Mouse (Mus musculus): ENCODE data around the gene Csnk2a2. TPM values are rescaled to one million over a fixed set of nuclear protein-coding genes. Genes with fewer than 3 reads are reported as not detected.

The Csnk2a2 gene
- polyA plus RNA-seq, 1 experiment from 2014 or later = 11.7 TPM

- peak overlapping the region; percentile 81 for H3K4me2 ChIP-seq
- peak overlapping the region; percentile 95 for H3K4me3 ChIP-seq
- peak overlapping the region; percentile 93 for H3K27ac ChIP-seq
- H3K27me3 ChIP-seq = no peaks in the 10 kb centered on the region
- WGBS = under 1% methylated on average over 25 of the region's 25 CpGs
- H3K9ac ChIP-seq = peak overlapping the region; percentile 94
- no peaks in the 10 kb centered on the region for H3K9me3 ChIP-seq (replicated peaks)
- no peak for ATAC-seq
- H3K4me1 ChIP-seq = peaks cover 53% of the 10 kb centered on the region
- H3K36me3 ChIP-seq (ENCODE audit: poor library complexity, severe bottlenecking) = peaks cover 2% of the 10 kb centered on the region; the same call in 1 of the 2 replicates
Measured at GRCm38 (mm10) chr8:95434233-95434632, 55.6 kb downstream of the Csnk2a2 start.

GRCm38 (mm10) chr8:95433124-95433523, 56.7 kb downstream of the Csnk2a2 start:
- peak overlapping the region; percentile 94 for H3K9ac ChIP-seq
- peaks cover 64% of the 10 kb centered on the region for H3K4me1 ChIP-seq
- ATAC-seq = no peak
- 62% methylated on average over 4 of the region's 4 CpGs for WGBS
- no peaks in the 10 kb centered on the region for H3K9me3 ChIP-seq (replicated peaks)
- peak overlapping the region; percentile 95 for H3K4me3 ChIP-seq
- H3K27me3 ChIP-seq = no peaks in the 10 kb centered on the region
- H3K27ac ChIP-seq = no peak overlapping the region
- peak overlapping the region; percentile 81 for H3K4me2 ChIP-seq
- peaks cover 2% of the 10 kb centered on the region; the same call in 1 of the 2 replicates for H3K36me3 ChIP-seq (ENCODE audit: poor library complexity, severe bottlenecking)

- Histone ChIP-seq H3K36me3 (ENCODE audit: poor library complexity, severe bottlenecking) (peaks cover 2% of the 10 kb centered on the region; the same call in 1 of the 2 replicates), H3K4me1 (peaks cover 70% of the 10 kb centered on the region), H3K4me3 (0 out of 2 replicates have a peak overlapping the region, but pooled peaks have one; percentile 95), H3K9ac (no peak overlapping the region; the same call in 1 of the 2 replicates), H3K27me3 (no peaks in the 10 kb centered on the region), H3K4me2 (peak overlapping the region; percentile 81), H3K9me3 (replicated peaks) (no peaks in the 10 kb centered on the region), H3K27ac (no peak overlapping the region)
- whole genome bisulfite sequencing = 66% methylated on average over 3 of the region's 3 CpGs
- ATAC-seq = no peak
Measured at GRCm38 (mm10) chr8:95432471-95432870, 57.4 kb downstream of the Csnk2a2 start.

GRCm38 (mm10) chr8:95429945-95430344, 59.9 kb downstream of the Csnk2a2 start:
- H3K27ac ChIP-seq = peak overlapping the region; percentile 89
- peak overlapping the region; percentile 40 for H3K4me2 ChIP-seq
- peak overlapping the region; percentile 31; the same call in 1 of the 2 replicates for H3K9ac ChIP-seq
- H3K9me3 ChIP-seq (replicated peaks) = no peaks in the 10 kb centered on the region
- H3K4me1 ChIP-seq = peaks cover 91% of the 10 kb centered on the region
- WGBS = 1% methylated on average over 3 of the region's 3 CpGs
- peak overlapping the region; percentile 3; the same call in 1 of the 2 replicates for H3K4me3 ChIP-seq
- ATAC-seq = peak; percentile 19
- peaks cover 2% of the 10 kb centered on the region; the same call in 1 of the 2 replicates for H3K36me3 ChIP-seq (ENCODE audit: poor library complexity, severe bottlenecking)
- no peaks in the 10 kb centered on the region for H3K27me3 ChIP-seq

- Histone ChIP-seq H3K4me2 (peak overlapping the region; percentile 48), H3K4me3 (0 out of 2 replicates have a peak overlapping the region, but pooled peaks have one; percentile 9), H3K27me3 (no peaks in the 10 kb centered on the region), H3K4me1 (peaks cover 78% of the 10 kb centered on the region), H3K27ac (peak overlapping the region; percentile 89), H3K36me3 (ENCODE audit: poor library complexity, severe bottlenecking) (peaks cover 11% of the 10 kb centered on the region), H3K9ac (no peak overlapping the region), H3K9me3 (replicated peaks) (no peaks in the 10 kb centered on the region)
- 22% methylated on average over 12 of the region's 12 CpGs for WGBS
- ATAC-seq = peak; percentile 55
Measured at GRCm38 (mm10) chr8:95427594-95428535, 62.0 kb downstream of the Csnk2a2 start.

GRCm38 (mm10) chr8:95426781-95427281, 63.0 kb downstream of the Csnk2a2 start:
- peaks cover 19% of the 10 kb centered on the region for H3K36me3 ChIP-seq (ENCODE audit: poor library complexity, severe bottlenecking)
- H3K27ac ChIP-seq = peak overlapping the region; percentile 89
- 13% methylated on average over 2 of the region's 2 CpGs for WGBS
- no peaks in the 10 kb centered on the region for H3K9me3 ChIP-seq (replicated peaks)
- 0 out of 2 replicates have a peak overlapping the region, but pooled peaks have one; percentile 23 for H3K9ac ChIP-seq
- peak overlapping the region; percentile 48 for H3K4me2 ChIP-seq
- H3K4me3 ChIP-seq = no peak overlapping the region
- peak; percentile 75 for ATAC-seq
- H3K27me3 ChIP-seq = no peaks in the 10 kb centered on the region
- peaks cover 67% of the 10 kb centered on the region for H3K4me1 ChIP-seq

- H3K4me2 ChIP-seq = no peak overlapping the region
- WGBS = 88% methylated on average over 7 of the region's 7 CpGs
- H3K4me3 ChIP-seq = no peak overlapping the region
- peaks cover 47% of the 10 kb centered on the region for H3K4me1 ChIP-seq
- H3K36me3 ChIP-seq (ENCODE audit: poor library complexity, severe bottlenecking) = peaks cover 41% of the 10 kb centered on the region
- H3K9ac ChIP-seq = no peak overlapping the region
- ATAC-seq = no peak
- no peak overlapping the region for H3K27ac ChIP-seq
- no peaks in the 10 kb centered on the region for H3K9me3 ChIP-seq (replicated peaks)
- no peaks in the 10 kb centered on the region for H3K27me3 ChIP-seq
Measured at GRCm38 (mm10) chr8:95424682-95425081, 65.2 kb downstream of the Csnk2a2 start.

- Histone ChIP-seq H3K27ac (no peak overlapping the region), H3K4me3 (no peak overlapping the region), H3K27me3 (no peaks in the 10 kb centered on the region), H3K4me1 (peaks cover 23% of the 10 kb centered on the region), H3K4me2 (no peak overlapping the region), H3K9me3 (replicated peaks) (no peaks in the 10 kb centered on the region), H3K36me3 (ENCODE audit: poor library complexity, severe bottlenecking) (peaks cover 53% of the 10 kb centered on the region), H3K9ac (no peak overlapping the region)
- ATAC-seq = no peak
- 95% methylated on average over 14 of the region's 14 CpGs for WGBS
Measured at GRCm38 (mm10) chr8:95422193-95422810, 67.5 kb downstream of the Csnk2a2 start.

- ATAC-seq = 0 out of 2 replicates have a peak, but pooled peaks have one; percentile 38
Measured at GRCm38 (mm10) chr8:95411309-95411972, 78.4 kb downstream of the Csnk2a2 start.

GRCm38 (mm10) chr8:95409518-95409917, 80.3 kb downstream of the Csnk2a2 start:
- no peak overlapping the region for H3K9ac ChIP-seq
- WGBS = 86% methylated on average over 5 of the region's 5 CpGs
- peaks cover 7% of the 10 kb centered on the region for H3K4me1 ChIP-seq
- H3K27ac ChIP-seq = no peak overlapping the region
- H3K36me3 ChIP-seq (ENCODE audit: poor library complexity, severe bottlenecking) = no peaks in the 10 kb centered on the region
- no peaks in the 10 kb centered on the region for H3K9me3 ChIP-seq (replicated peaks)
- no peak for ATAC-seq
- H3K27me3 ChIP-seq = no peaks in the 10 kb centered on the region
- no peak overlapping the region for H3K4me3 ChIP-seq
- H3K4me2 ChIP-seq = no peak overlapping the region

More at GRCm38 (mm10) chr8:95411309-95411972, 78.4 kb downstream of the Csnk2a2 start:
- Histone ChIP-seq H3K4me1 (peaks cover 7% of the 10 kb centered on the region), H3K27ac (no peak overlapping the region), H3K4me3 (no peak overlapping the region), H3K9me3 (replicated peaks) (no peaks in the 10 kb centered on the region), H3K27me3 (no peaks in the 10 kb centered on the region), H3K36me3 (ENCODE audit: poor library complexity, severe bottlenecking) (no peaks in the 10 kb centered on the region), H3K9ac (no peak overlapping the region), H3K4me2 (no peak overlapping the region)
- WGBS = 57% methylated on average over 10 of the region's 10 CpGs

GRCm38 (mm10) chr8:95401091-95401490, 88.7 kb downstream of the Csnk2a2 start:
- no peak for ATAC-seq
- 82% methylated on average over 7 of the region's 7 CpGs for WGBS
- Histone ChIP-seq H3K9ac (no peak overlapping the region), H3K4me3 (no peak overlapping the region), H3K36me3 (ENCODE audit: poor library complexity, severe bottlenecking) (no peaks in the 10 kb centered on the region), H3K4me1 (peaks cover 8% of the 10 kb centered on the region), H3K27ac (no peak overlapping the region), H3K4me2 (no peak overlapping the region), H3K27me3 (no peaks in the 10 kb centered on the region), H3K9me3 (replicated peaks) (no peaks in the 10 kb centered on the region)
